Mouse (Mus musculus): ENCODE results near the gene Pef1. TPM values are rescaled to one million over a fixed set of nuclear protein-coding genes. Genes with fewer than 3 reads are reported as not detected.
A peak's percentile ranks its signal among the peaks of the same experiment; 100 is the strongest.

Pef1 gene
- total and polyA plus RNA-seq, 2 experiments, result 23.1 to 79.8 TPM

- H3K36me3 ChIP-seq (ENCODE audit: control insufficient read depth, insufficient read depth, low read length), result no peaks in the 10 kb centered on the region
- H3K27ac ChIP-seq (replicated peaks; ENCODE audit: insufficient read depth, low read depth, low read length), result no peak overlapping the region
- no peaks in the 10 kb centered on the region for H3K27me3 ChIP-seq (ENCODE audit: control insufficient read depth, insufficient read depth, low read length)
- no peaks in the 10 kb centered on the region for H3K79me2 ChIP-seq (ENCODE audit: control insufficient read depth, insufficient read depth, low read length)
- no peak for DNase-seq (ENCODE audit: extremely low read depth, low read depth, low spot score)
- H3K9ac ChIP-seq (ENCODE audit: low read depth, low read length), result no peak overlapping the region
- WGBS, result 61% methylated on average over 16 of the region's 16 CpGs
- peaks cover 11% of the 10 kb centered on the region; the same call in 1 of the 2 replicates for H3K4me1 ChIP-seq (ENCODE audit: control insufficient read depth, insufficient read depth, low read length)
- TF ChIP-seq POLR2A (IDR thresholded peaks at IDR 0.05; ENCODE audit: extremely low read depth, insufficient read depth, low read length) (no peak), CTCF (IDR thresholded peaks at IDR 0.05; ENCODE audit: low read depth, low read length) (no peak)
- no peak overlapping the region for H3K4me3 ChIP-seq (ENCODE audit: insufficient read depth, low read depth, low read length)
Measured at GRCm38 (mm10) chr4:130169411-130169971, 67.1 kb downstream of the Pef1 start.

GRCm38 (mm10) chr4:130170362-130170761 is 68.0 kb downstream of the Pef1 start:
- no peaks in the 10 kb centered on the region for H3K36me3 ChIP-seq (ENCODE audit: control insufficient read depth, insufficient read depth, low read length)
- no peak for TF ChIP-seq CTCF (IDR thresholded peaks at IDR 0.05; ENCODE audit: low read depth, low read length)
- no peak for TF ChIP-seq POLR2A (IDR thresholded peaks at IDR 0.05; ENCODE audit: extremely low read depth, insufficient read depth, low read length)
- no peaks in the 10 kb centered on the region for H3K79me2 ChIP-seq (ENCODE audit: control insufficient read depth, insufficient read depth, low read length)
- no peak overlapping the region for H3K4me3 ChIP-seq (ENCODE audit: insufficient read depth, low read depth, low read length)
- WGBS, result 82% methylated on average over 4 of the region's 4 CpGs
- DNase-seq (ENCODE audit: extremely low read depth, low read depth, low spot score), result no peak
- peaks cover 11% of the 10 kb centered on the region; the same call in 1 of the 2 replicates for H3K4me1 ChIP-seq (ENCODE audit: control insufficient read depth, insufficient read depth, low read length)
- no peak overlapping the region for H3K27ac ChIP-seq (replicated peaks; ENCODE audit: insufficient read depth, low read depth, low read length)
- no peak overlapping the region for H3K9ac ChIP-seq (ENCODE audit: low read depth, low read length)
- H3K27me3 ChIP-seq (ENCODE audit: control insufficient read depth, insufficient read depth, low read length), result no peaks in the 10 kb centered on the region

GRCm38 (mm10) chr4:130171951-130172765 is 69.8 kb downstream of the Pef1 start:
- Histone ChIP-seq H3K36me3 (ENCODE audit: control insufficient read depth, insufficient read depth, low read length) (no peaks in the 10 kb centered on the region), H3K4me1 (ENCODE audit: control insufficient read depth, insufficient read depth, low read length) (peaks cover 10% of the 10 kb centered on the region), H3K4me3 (ENCODE audit: insufficient read depth, low read depth, low read length) (peak overlapping the region; percentile 38), H3K9ac (ENCODE audit: low read depth, low read length) (peak overlapping the region; percentile 41), H3K27me3 (ENCODE audit: control insufficient read depth, insufficient read depth, low read length) (no peaks in the 10 kb centered on the region), H3K27ac (replicated peaks; ENCODE audit: insufficient read depth, low read depth, low read length) (peak overlapping the region; percentile 69), H3K79me2 (ENCODE audit: control insufficient read depth, insufficient read depth, low read length) (no peaks in the 10 kb centered on the region)
- DNase-seq (ENCODE audit: extremely low read depth, low read depth, low spot score), result no peak
- 35% methylated on average over 11 of the region's 11 CpGs for WGBS
- TF ChIP-seq POLR2A (IDR thresholded peaks at IDR 0.05; ENCODE audit: extremely low read depth, insufficient read depth, low read length) (no peak), CTCF (IDR thresholded peaks at IDR 0.05; ENCODE audit: low read depth, low read length) (no peak)

DNA sequence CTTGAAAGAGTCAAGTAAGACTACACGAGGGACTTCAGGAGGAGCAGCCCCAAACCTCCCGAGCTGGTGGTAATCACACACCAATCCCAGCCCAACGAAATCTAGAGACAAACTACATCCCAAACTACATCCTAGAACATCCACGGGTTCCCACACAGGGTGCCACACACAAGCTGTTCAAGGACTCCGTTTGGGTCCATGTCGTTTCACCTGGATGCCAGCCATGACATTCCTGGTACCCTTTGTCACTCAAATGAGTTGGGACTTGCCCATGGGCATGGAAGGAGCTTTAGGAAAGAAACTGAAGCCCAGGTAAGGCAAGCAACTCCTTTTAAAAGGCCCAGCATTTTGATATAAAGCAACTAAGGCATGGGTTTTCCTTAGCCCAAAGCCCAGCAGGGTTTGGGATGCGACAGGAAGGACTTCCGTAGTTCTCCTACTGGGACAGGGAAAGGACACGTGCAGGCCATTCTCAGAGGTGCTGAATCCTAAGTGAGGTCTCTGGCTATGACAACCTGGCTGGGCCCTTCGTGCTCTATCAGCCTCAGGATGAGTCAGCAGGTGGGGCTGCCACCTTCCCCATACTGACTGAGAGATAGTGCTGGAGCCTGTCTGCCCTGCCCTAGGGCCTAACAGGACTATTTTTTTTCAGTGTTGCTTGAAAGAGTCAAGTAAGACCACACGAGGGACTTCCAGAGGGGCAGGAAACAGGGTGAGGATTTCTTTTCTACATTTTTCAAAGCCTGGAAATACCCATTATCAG is 70.9 kb downstream of the Pef1 start:
- no peaks in the 10 kb centered on the region for H3K36me3 ChIP-seq (ENCODE audit: control insufficient read depth, insufficient read depth, low read length)
- DNase-seq (ENCODE audit: extremely low read depth, low read depth, low spot score), result no peak
- no peaks in the 10 kb centered on the region for H3K79me2 ChIP-seq (ENCODE audit: control insufficient read depth, insufficient read depth, low read length)
- no peaks in the 10 kb centered on the region for H3K27me3 ChIP-seq (ENCODE audit: control insufficient read depth, insufficient read depth, low read length)
- H3K9ac ChIP-seq (ENCODE audit: low read depth, low read length), result peak overlapping the region; percentile 75
- H3K27ac ChIP-seq (replicated peaks; ENCODE audit: insufficient read depth, low read depth, low read length), result peak overlapping the region; percentile 69
- no peak for TF ChIP-seq CTCF (IDR thresholded peaks at IDR 0.05; ENCODE audit: low read depth, low read length)
- no peak for TF ChIP-seq POLR2A (IDR thresholded peaks at IDR 0.05; ENCODE audit: extremely low read depth, insufficient read depth, low read length)
- H3K4me3 ChIP-seq (ENCODE audit: insufficient read depth, low read depth, low read length), result peak overlapping the region; percentile 79
- H3K4me1 ChIP-seq (ENCODE audit: control insufficient read depth, insufficient read depth, low read length), result peaks cover 10% of the 10 kb centered on the region
- WGBS, result 66% methylated on average over 11 of the region's 11 CpGs

DNA sequence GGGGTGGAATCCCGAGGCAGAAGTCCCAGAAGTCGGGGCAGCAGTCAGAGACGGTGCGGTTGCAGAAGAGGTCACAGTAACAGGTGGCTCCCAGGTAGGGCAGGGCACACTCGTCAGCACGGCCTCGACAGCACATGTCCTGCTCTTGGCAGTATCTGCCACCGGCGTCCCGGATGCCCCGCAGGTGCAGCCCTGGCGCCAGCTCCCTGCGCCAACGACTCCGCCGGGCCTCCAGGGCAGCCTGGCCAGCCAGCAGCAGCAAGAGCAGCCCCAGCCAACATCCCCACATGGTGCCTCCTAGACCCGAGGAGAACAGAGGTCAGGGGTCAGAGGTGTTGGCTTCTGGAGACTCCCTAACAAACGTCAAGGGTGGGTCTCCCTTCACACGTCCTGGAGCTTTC is 71.6 kb downstream of the Pef1 start:
- no peaks in the 10 kb centered on the region for H3K36me3 ChIP-seq (ENCODE audit: control insufficient read depth, insufficient read depth, low read length)
- peaks cover 10% of the 10 kb centered on the region for H3K4me1 ChIP-seq (ENCODE audit: control insufficient read depth, insufficient read depth, low read length)
- 36% methylated on average over 19 of the region's 19 CpGs for WGBS
- H3K27ac ChIP-seq (replicated peaks; ENCODE audit: insufficient read depth, low read depth, low read length), result peak overlapping the region; percentile 69
- TF ChIP-seq POLR2A (IDR thresholded peaks at IDR 0.05; ENCODE audit: extremely low read depth, insufficient read depth, low read length), result no peak
- TF ChIP-seq CTCF (IDR thresholded peaks at IDR 0.05; ENCODE audit: low read depth, low read length), result no peak
- no peaks in the 10 kb centered on the region for H3K27me3 ChIP-seq (ENCODE audit: control insufficient read depth, insufficient read depth, low read length)
- no peak for DNase-seq (ENCODE audit: extremely low read depth, low read depth, low spot score)
- peak overlapping the region; percentile 79 for H3K4me3 ChIP-seq (ENCODE audit: insufficient read depth, low read depth, low read length)
- peak overlapping the region; percentile 75 for H3K9ac ChIP-seq (ENCODE audit: low read depth, low read length)
- H3K79me2 ChIP-seq (ENCODE audit: control insufficient read depth, insufficient read depth, low read length), result no peaks in the 10 kb centered on the region

All from liver, adult 2 months (tissue).